Mouse (Mus musculus): Measurements from ENCODE around the gene Clba1.

- TF ChIP-seq GATA1 (IDR thresholded peaks at IDR 0.05; ENCODE audit: low read length) (no peak), TAL1 (IDR thresholded peaks at IDR 0.05; ENCODE audit: low read length) (no peak)
Observed at GRCm38 (mm10) chr12:112830570-112830969, 21.8 kb downstream of the Clba1 start.
